Mouse (Mus musculus) cerebellum, adult 2 months (tissue): Measurements from ENCODE around the gene Epha3.

Experiments
- CTCF ChIP-seq: fragments of 200-500 bp; IDR thresholded peaks from 2 replicates; pipeline ENCODE4 v1.5.1; 2011; ENCODE audit warnings: low read depth, mild to moderate bottlenecking, control low read depth, low read length, moderate library complexity, borderline replicate concordance; ENCODE audit not compliant: insufficient read depth
- POLR2A ChIP-seq: fragments of 200-500 bp; IDR thresholded peaks from 2 replicates; pipeline ENCODE4 v1.6.1; 2011; ENCODE audit warnings: low read length, control low read depth, borderline replicate concordance; ENCODE audit not compliant: insufficient read depth

DNA sequence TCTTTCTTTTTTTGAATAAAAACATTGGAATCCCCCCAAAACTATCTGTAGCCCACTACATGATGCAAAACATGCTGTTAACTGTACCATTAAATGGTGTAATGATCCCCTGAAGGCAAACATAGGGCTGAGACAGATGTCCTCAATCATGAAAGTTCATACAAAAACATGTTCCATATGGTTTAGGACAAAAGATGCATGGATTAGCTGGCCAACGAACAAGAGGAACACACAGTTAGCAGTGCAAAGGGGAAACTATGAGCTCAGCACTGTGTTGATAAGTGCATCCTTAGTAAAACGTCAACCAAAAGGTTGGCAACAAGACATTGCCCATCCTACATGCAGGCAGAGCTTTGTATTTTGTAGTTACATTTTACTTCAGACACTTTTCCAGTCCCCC is 335.2 kb downstream of the Epha3 start:
- TF ChIP-seq CTCF (no peak), POLR2A (no peak)
